Mouse (Mus musculus) kidney, embryonic 16.5 days (tissue): ENCODE results near the gene Letm1. TPM values are rescaled to one million over a fixed set of nuclear protein-coding genes. Genes with fewer than 3 reads are reported as not detected.
A peak's percentile ranks its signal among the peaks of the same experiment; 100 is the strongest.

Experiments
- ATAC-seq: fragments of 200-750 bp; cut with Nextera tagmentation; 2 replicates; pipeline ENCODE4 v1.8.0; 2017; ENCODE audit warnings: moderate TSS enrichment; ENCODE audit not compliant: low FRiP score, low TSS enrichment
- H3K27ac ChIP-seq: fragments of 300-500 bp; sonication (generic); 2 replicates; pipeline ENCODE4 v1.5.1; 2014; ENCODE audit warnings: low read length
- H3K27me3 ChIP-seq: fragments of 300-500 bp; sonication (generic); 2 replicates; pipeline ENCODE4 v1.6.1; 2014; ENCODE audit warnings: low read length, control low read depth, mixed read lengths; ENCODE audit not compliant: insufficient read depth
- H3K36me3 ChIP-seq: fragments of 300-500 bp; sonication (generic); 2 replicates; pipeline ENCODE4 v1.6.1; 2014; ENCODE audit warnings: low read length, control low read depth, mixed read lengths; ENCODE audit not compliant: insufficient read depth
- H3K4me1 ChIP-seq: fragments of 300-500 bp; sonication (generic); 2 replicates; pipeline ENCODE4 v1.6.1; 2014; ENCODE audit warnings: low read length, control low read depth, mixed read lengths; ENCODE audit not compliant: insufficient read depth
- H3K4me2 ChIP-seq: fragments of 300-500 bp; sonication (generic); replicated peaks from 2 replicates; pipeline ENCODE4 v1.6.1; 2014; ENCODE audit warnings: low read depth, low read length
- H3K4me3 ChIP-seq: fragments of 300-500 bp; sonication (generic); 2 replicates; pipeline ENCODE4 v1.5.1; 2014; ENCODE audit warnings: mild to moderate bottlenecking, low read length
- H3K9ac ChIP-seq: fragments of 300-500 bp; sonication (generic); replicated peaks from 2 replicates; pipeline ENCODE4 v1.6.1; 2014; ENCODE audit warnings: low read length
- H3K9me3 ChIP-seq: fragments of 300-500 bp; sonication (generic); 2 replicates; pipeline ENCODE4 v1.6.1; 2016; ENCODE audit warnings: low read length, control low read depth
- WGBS: fragments of 180-500 bp; shearing (Covaris S2); extraction: QIAGEN DNeasy Blood & Tissue Kit; methylation state at CpG from one replicate; pipeline ENCODE4 v1.1.7; 2014; 5-methylcytosine and 5-hydroxymethylcytosine counted together
- polyA plus RNA-seq: library from polyadenylated mRNA; unstranded; fragments of >200 nt; fragmentation: Nextera tagmentation; extraction: Ambion mirVana; gene quantifications from 2 replicates; pipeline ENCODE4 v1.2.1, GENCODE M21; 2015

The Letm1 gene
- polyA plus RNA-seq, 1 experiment from 2014 or later = 47.0 TPM

DNA sequence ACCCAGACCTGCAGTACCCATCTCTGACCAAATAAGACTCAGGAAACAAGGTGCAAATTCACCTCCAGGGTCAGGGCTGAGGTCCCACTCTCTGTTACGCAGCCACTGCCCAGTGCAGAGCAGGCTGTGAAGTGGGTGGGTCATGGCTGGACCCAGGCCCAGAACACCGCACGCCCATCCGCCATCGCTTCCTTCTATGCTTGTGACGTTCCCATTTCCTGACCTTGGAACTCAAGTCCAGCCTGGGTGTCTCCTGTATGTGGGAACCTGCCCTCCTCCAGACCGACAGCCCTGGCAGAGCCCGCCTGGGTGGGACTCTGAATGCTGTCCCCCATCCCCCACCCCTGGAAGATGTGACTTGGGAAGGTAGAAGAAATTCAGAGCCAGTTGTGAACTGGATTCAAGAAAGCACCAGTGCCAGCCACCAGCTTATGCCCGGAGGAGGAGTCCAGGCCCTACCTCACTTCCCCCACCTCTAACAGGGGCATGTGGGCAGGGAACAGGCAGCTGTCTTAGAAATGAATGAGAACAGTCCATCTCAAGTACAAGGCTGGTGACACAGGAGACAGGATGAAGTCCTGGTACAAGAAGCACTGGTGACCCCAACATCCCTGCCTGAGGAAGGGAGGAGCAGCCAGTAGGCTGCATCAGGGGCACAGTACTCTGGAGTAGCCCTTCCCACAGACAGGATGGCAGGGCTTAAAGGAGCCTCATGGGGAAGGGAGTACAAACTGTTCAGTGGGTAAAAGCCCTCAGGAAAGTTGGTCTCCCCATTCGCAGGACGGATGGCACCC lies 92.6 kb downstream of the Letm1 start:
- Histone ChIP-seq H3K9me3 (no peaks in the 10 kb centered on the region), H3K4me2 (no peak overlapping the region), H3K4me1 (peaks cover 39% of the 10 kb centered on the region), H3K27ac (no peak overlapping the region), H3K9ac (0 out of 2 replicates have a peak overlapping the region, but pooled peaks have one; percentile 32), H3K4me3 (no peak overlapping the region), H3K27me3 (no peaks in the 10 kb centered on the region), H3K36me3 (no peaks in the 10 kb centered on the region)
- peak; percentile 1; the same call in 1 of the 2 replicates for ATAC-seq
- WGBS = 69% methylated on average over 11 of the region's 11 CpGs

Other genes starting within 250 kb of the Letm1 start
- 62.6 and 65.7 TPM in 2 replicates for gene Fam53a, start 153.2 kb downstream of the Letm1 start, polyA plus RNA-seq
- gene Gm9903, start 152.9 kb downstream of the Letm1 start, polyA plus RNA-seq = 0.29 and 0.58 TPM in 2 replicates
- gene Slbp, start 130.2 kb downstream of the Letm1 start, polyA plus RNA-seq = 227 and 228 TPM in 2 replicates
- 186 and 192 TPM in 2 replicates for gene Tacc3, start 124.7 kb downstream of the Letm1 start, polyA plus RNA-seq
- gene Tmem129, start 124.4 kb downstream of the Letm1 start, polyA plus RNA-seq = 48.5 and 50.8 TPM in 2 replicates
- 19.1 and 21.9 TPM in 2 replicates for gene Fgfr3, start 61.1 kb downstream of the Letm1 start, polyA plus RNA-seq
- gene Nsd2, start 37.9 kb upstream of the Letm1 start, polyA plus RNA-seq = 40.2 and 46.6 TPM in 2 replicates
- gene Nelfa, start 153.6 kb upstream of the Letm1 start, polyA plus RNA-seq = 64.1 and 70.2 TPM in 2 replicates
- 91.1 and 91.5 TPM in 2 replicates for gene Gm1673, start 200.6 kb upstream of the Letm1 start, polyA plus RNA-seq
- gene Nat8l, start 213.2 kb upstream of the Letm1 start, polyA plus RNA-seq = 0.35 and 0.42 TPM in 2 replicates